Mouse (Mus musculus): ENCODE data around the gene Itgb3bp.

Itgb3bp gene

GRCm38 (mm10) chr4:99931807-99932206, 2.2 kb upstream of the Itgb3bp start:
- DNase-seq (ENCODE audit: low read depth, low spot score) = no peak

GRCm38 (mm10) chr4:99931240-99931580, 1.6 kb upstream of the Itgb3bp start:
- no peak for DNase-seq (ENCODE audit: low read depth, low spot score)

GRCm38 (mm10) chr4:99930518-99931239, 1.1 kb upstream of the Itgb3bp start:
- no peak for DNase-seq (ENCODE audit: low read depth, low spot score)

- DNase-seq (ENCODE audit: low read depth, low spot score) = peak; percentile 45
These were observed 432 bp downstream of the Itgb3bp start, which contains the start of gene Pgm1 for GRCm38 (mm10) chr4:99929149-99929612. TSS of gene Pgm1 (plus strand) at chr4:99929414.

GRCm38 (mm10) chr4:99928521-99928920, 1.1 kb downstream of the Itgb3bp start:
- DNase-seq (ENCODE audit: low read depth, low spot score) = no peak

GRCm38 (mm10) chr4:99926380-99926779, 3.2 kb downstream of the Itgb3bp start:
- no peak for DNase-seq (ENCODE audit: low read depth, low spot score)

GRCm38 (mm10) chr4:99913894-99914451, 15.6 kb downstream of the Itgb3bp start:
- DNase-seq (ENCODE audit: low read depth, low spot score) = peak; percentile 19

- no peak for DNase-seq (ENCODE audit: low read depth, low spot score)
These were observed 47.2 kb downstream of the Itgb3bp start for GRCm38 (mm10) chr4:99882405-99882804.

- DNase-seq (ENCODE audit: low read depth, low spot score) = no peak
These were observed 47.7 kb downstream of the Itgb3bp start for GRCm38 (mm10) chr4:99881882-99882281.

- peak; percentile 81 for DNase-seq (ENCODE audit: low read depth, low spot score)
These were observed 100.2 kb downstream of the Itgb3bp start, which contains the start of gene Efcab7 for GRCm38 (mm10) chr4:99829094-99830073. TSS of gene Efcab7 (plus strand) at chr4:99829198.

- DNase-seq (ENCODE audit: low read depth, low spot score) = no peak
These were observed 100.9 kb downstream of the Itgb3bp start for GRCm38 (mm10) chr4:99828739-99829093.

- no peak for DNase-seq (ENCODE audit: low read depth, low spot score)
These were observed 101.3 kb downstream of the Itgb3bp start for GRCm38 (mm10) chr4:99828337-99828736.

- DNase-seq (ENCODE audit: low read depth, low spot score) = no peak
These were observed 112.7 kb downstream of the Itgb3bp start for GRCm38 (mm10) chr4:99816697-99817460.

- no peak for DNase-seq (ENCODE audit: low read depth, low spot score)
These were observed 137.2 kb downstream of the Itgb3bp start for GRCm38 (mm10) chr4:99792365-99792764.

- DNase-seq (ENCODE audit: low read depth, low spot score) = no peak
These were observed 156.6 kb downstream of the Itgb3bp start for GRCm38 (mm10) chr4:99773041-99773440.

GRCm38 (mm10) chr4:99770555-99770954, 159.1 kb downstream of the Itgb3bp start:
- no peak for DNase-seq (ENCODE audit: low read depth, low spot score)

GRCm38 (mm10) chr4:99766753-99767152, 162.9 kb downstream of the Itgb3bp start:
- DNase-seq (ENCODE audit: low read depth, low spot score) = no peak

GRCm38 (mm10) chr4:99766303-99766702, 163.3 kb downstream of the Itgb3bp start:
- DNase-seq (ENCODE audit: low read depth, low spot score) = no peak

- no peak for DNase-seq (ENCODE audit: low read depth, low spot score)
These were observed 177.2 kb downstream of the Itgb3bp start for GRCm38 (mm10) chr4:99752426-99752825.

GRCm38 (mm10) chr4:99739836-99740235, 189.8 kb downstream of the Itgb3bp start:
- peak; percentile 16 for DNase-seq (ENCODE audit: low read depth, low spot score)

- DNase-seq (ENCODE audit: low read depth, low spot score) = no peak
These were observed 203.6 kb downstream of the Itgb3bp start for GRCm38 (mm10) chr4:99725914-99726451.

All from embryo, embryonic 11.5 days (tissue).